Mouse (Mus musculus): ENCODE data around the gene Vsig8.

- TF ChIP-seq CTCF (IDR thresholded peaks at IDR 0.05; ENCODE audit: extremely low read depth, insufficient read depth, low read length): no peak
- no peak for TF ChIP-seq POLR2A (IDR thresholded peaks at IDR 0.05; ENCODE audit: extremely low read depth, insufficient read depth, low read length)
Observed at GRCm38 (mm10) chr1:172509983-172510382, 45.8 kb upstream of the Vsig8 start.

All from cortical plate, adult 2 months (tissue).